Mouse (Mus musculus) C2C12 (cell line): ENCODE measurements at regions not wholly inside any gene's neighbourhood (a gene's known extent, or its start where the extent isn't known, plus 50 kb on each side); places are given as distances from the start of the nearest gene placed in this dataset.

Experiments used
- H3K27me3 ChIP-seq: one replicate; pipeline ENCODE4 v1.6.1; 2011; ENCODE audit not compliant: control insufficient read depth, insufficient read depth, insufficient read length
- H3K36me3 ChIP-seq: one replicate; pipeline ENCODE4 v1.6.1; 2011; ENCODE audit not compliant: control insufficient read depth, insufficient read depth
- H3K4me3 ChIP-seq: one replicate; pipeline ENCODE4 v1.5.1; 2011; ENCODE audit warnings: mild to moderate bottlenecking, control low read depth; ENCODE audit not compliant: poor library complexity, insufficient read depth, severe bottlenecking
- H3K79me2 ChIP-seq: one replicate; pipeline ENCODE4 v1.6.1; 2011; ENCODE audit not compliant: control insufficient read depth, insufficient read depth
- H3K79me3 ChIP-seq: one replicate; pipeline ENCODE4 v1.6.1; 2011; ENCODE audit warnings: low read depth, control low read depth
- H3ac ChIP-seq: one replicate; pipeline ENCODE3; 2011; ENCODE audit warnings: low read depth; ENCODE audit not compliant: control insufficient read depth, insufficient read length
- CEBPB ChIP-seq: IDR thresholded peaks from one replicate; pipeline ENCODE4 v1.6.1; 2011; ENCODE audit warnings: low read depth, mild to moderate bottlenecking, control low read depth, moderate library complexity
- CTCF ChIP-seq: IDR thresholded peaks from one replicate; pipeline ENCODE4 v1.5.1; 2011; ENCODE audit not compliant: control insufficient read depth, insufficient read depth, insufficient read length
- FOSL1 ChIP-seq: IDR thresholded peaks from one replicate; pipeline ENCODE4 v1.8.0; 2011; ENCODE audit warnings: mild to moderate bottlenecking, low read length; ENCODE audit not compliant: poor library complexity, insufficient read depth, severe bottlenecking
- MAX ChIP-seq: IDR thresholded peaks from one replicate; pipeline ENCODE4 v1.6.1; 2011; ENCODE audit warnings: mild to moderate bottlenecking, control low read depth
- MYOD1 ChIP-seq: IDR thresholded peaks from one replicate; pipeline ENCODE4 v1.6.1; 2011; ENCODE audit warnings: low read depth; ENCODE audit not compliant: control insufficient read depth, insufficient read length
- MYOG ChIP-seq: IDR thresholded peaks from one replicate; pipeline ENCODE4 v1.6.1; 2011; ENCODE audit not compliant: control insufficient read depth, insufficient read length; ENCODE audit errors: extremely low read depth
- USF1 ChIP-seq: IDR thresholded peaks from one replicate; pipeline ENCODE4 v1.6.1; 2011; ENCODE audit warnings: low read depth, mild to moderate bottlenecking, control low read depth, moderate library complexity

GRCm38 (mm10) chr13:59966535-59967255, 143.7 kb upstream of the Tut7 start:
- Histone ChIP-seq H3K4me3 (no peak overlapping the region), H3K36me3 (no peaks in the 10 kb centered on the region), H3K79me2 (no peaks in the 10 kb centered on the region), H3ac (no peak overlapping the region), H3K79me3 (no peaks in the 10 kb centered on the region), H3K27me3 (no peaks in the 10 kb centered on the region)
- TF ChIP-seq USF1 (no peak), MAX (no peak), CEBPB (no peak), CTCF (no peak), FOSL1 (no peak), MYOG (no peak), MYOD1 (no peak)

GRCm38 (mm10) chr13:59964981-59965380, 142.0 kb upstream of the Tut7 start:
- Histone ChIP-seq H3K79me2 (no peaks in the 10 kb centered on the region), H3K36me3 (no peaks in the 10 kb centered on the region)
- TF ChIP-seq CTCF (no peak), MAX (no peak), MYOD1 (no peak), CEBPB (no peak), FOSL1 (no peak), USF1 (no peak), MYOG (no peak)

GRCm38 (mm10) chr13:59962676-59963664, 140.0 kb upstream of the Tut7 start:
- Histone ChIP-seq H3K79me3 (no peaks in the 10 kb centered on the region), H3K79me2 (no peaks in the 10 kb centered on the region), H3K36me3 (no peaks in the 10 kb centered on the region), H3K4me3 (no peak overlapping the region), H3K27me3 (no peaks in the 10 kb centered on the region), H3ac (no peak overlapping the region)
- TF ChIP-seq FOSL1, result no peak
- TF ChIP-seq MYOG, result no peak
- TF ChIP-seq MAX, result no peak
- TF ChIP-seq MYOD1, result no peak
- TF ChIP-seq CEBPB, result no peak
- no peak for TF ChIP-seq USF1
- no peak for TF ChIP-seq CTCF

More at GRCm38 (mm10) chr13:59964981-59965380, 142.0 kb upstream of the Tut7 start:
- H3K4me3 ChIP-seq, result no peak overlapping the region
- H3K27me3 ChIP-seq, result no peaks in the 10 kb centered on the region
- H3K79me3 ChIP-seq, result no peaks in the 10 kb centered on the region
- no peak overlapping the region for H3ac ChIP-seq

GRCm38 (mm10) chr13:59956441-59956840, 133.5 kb upstream of the Tut7 start:
- H3ac ChIP-seq, result no peak overlapping the region
- H3K4me3 ChIP-seq, result no peak overlapping the region
- no peaks in the 10 kb centered on the region for H3K36me3 ChIP-seq
- H3K79me3 ChIP-seq, result no peaks in the 10 kb centered on the region
- TF ChIP-seq FOSL1 (no peak), CEBPB (no peak), MYOD1 (no peak), USF1 (no peak), MYOG (no peak), CTCF (no peak), MAX (no peak)
- no peaks in the 10 kb centered on the region for H3K79me2 ChIP-seq
- no peaks in the 10 kb centered on the region for H3K27me3 ChIP-seq

GRCm38 (mm10) chr13:59952809-59953208, 129.9 kb upstream of the Tut7 start:
- H3ac ChIP-seq, result no peak overlapping the region
- no peaks in the 10 kb centered on the region for H3K79me3 ChIP-seq
- H3K4me3 ChIP-seq, result no peak overlapping the region
- no peaks in the 10 kb centered on the region for H3K79me2 ChIP-seq
- H3K36me3 ChIP-seq, result no peaks in the 10 kb centered on the region
- no peaks in the 10 kb centered on the region for H3K27me3 ChIP-seq
- TF ChIP-seq MAX, result no peak
- no peak for TF ChIP-seq CTCF
- TF ChIP-seq USF1, result no peak
